Mouse (Mus musculus) cerebellum, adult 18-20 months (tissue): ENCODE results near the gene Asb9.

Source experiments
- DNase-seq, 2 experiments: peaks; one replicate each; pipeline ENCODE4 v3.0.0; 2021

Gene Asb9

GRCm38 (mm10) chrX:164505709-164506498, at the start of gene Asb9:
TSS of gene Asb9 (plus strand) at chrX:164506327.
- DNase-seq: no peak

GRCm38 (mm10) chrX:164459205-164459878, 46.8 kb upstream of the Asb9 start:
- DNase-seq: no peak

- DNase-seq: no peak
Measured at GRCm38 (mm10) chrX:164502258-164502657, 3.9 kb upstream of the Asb9 start.

GRCm38 (mm10) chrX:164507068-164507467, 941 bp downstream of the Asb9 start:
- no peak for DNase-seq

GRCm38 (mm10) chrX:164508728-164509127, 2.6 kb downstream of the Asb9 start:
- DNase-seq: no peak

- no peak for DNase-seq
Measured at GRCm38 (mm10) chrX:164522138-164522537, 16.0 kb downstream of the Asb9 start.

GRCm38 (mm10) chrX:164526566-164526965, 20.4 kb downstream of the Asb9 start:
- DNase-seq: no peak

GRCm38 (mm10) chrX:164541436-164542317, 35.5 kb downstream of the Asb9 start:
- DNase-seq: peak in 1 of 2 experiments; percentile 4

GRCm38 (mm10) chrX:164570195-164570594, 64.1 kb downstream of the Asb9 start:
- DNase-seq: no peak

GRCm38 (mm10) chrX:164576967-164577366, 70.8 kb downstream of the Asb9 start:
- peak in 1 of 2 experiments; percentile 1 for DNase-seq
